9 mouse cellular contexts compared by ENCODE assay signal in the genomic region with DNA sequence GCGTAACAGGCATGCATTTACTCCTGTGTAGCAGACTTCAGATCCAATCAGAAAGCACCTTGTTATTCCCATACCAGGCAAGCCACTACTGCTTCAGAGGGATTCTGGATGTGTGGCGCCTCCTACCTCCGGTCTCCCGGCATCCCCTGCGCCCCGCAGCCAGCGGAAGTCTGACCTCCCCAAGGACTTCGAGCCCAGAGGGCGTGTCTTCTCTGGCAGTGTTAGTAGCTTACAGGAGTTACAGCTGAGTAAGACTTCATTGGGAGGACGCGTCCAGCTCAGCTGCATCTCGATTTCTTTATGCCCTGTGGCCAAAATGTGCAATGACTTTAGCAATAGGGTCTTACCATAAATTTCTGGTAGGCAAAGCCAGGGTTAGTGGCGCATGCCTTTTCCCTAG. TPM values are rescaled to one million over a fixed set of nuclear protein-coding genes. Genes with fewer than 3 reads are reported as not detected.
DNase-seq lines count a peak whose midpoint lies in the region; ATAC-seq and TF ChIP-seq lines count a peak whose summit lies in the region.
"Had no signal": no experiment of that assay in that cellular context is flagged by ENCODE, and none has a peak within 500 bp of the region (broad histone marks: within the 10 kb centered on the region; RNA-seq: fewer than 3 reads in every experiment).

No protein-coding gene starts in this region.

- H3K27ac ChIP-seq in stomach, postnatal 0 days (replicated peaks), result no peak overlapping the region
- H3K27ac ChIP-seq: hindbrain, embryonic 15.5 days; limb, embryonic 15.5 days had no signal

- no peaks in the 10 kb centered on the region for H3K4me1 ChIP-seq in stomach, postnatal 0 days (replicated peaks; ENCODE audit: control insufficient read depth, insufficient read depth)
- H3K4me1 ChIP-seq: hindbrain, embryonic 15.5 days had no signal

- H3K36me3 ChIP-seq in stomach, postnatal 0 days (ENCODE audit: control insufficient read depth, insufficient read depth, low read length), result no peaks in the 10 kb centered on the region
- H3K36me3 ChIP-seq: hindbrain, embryonic 15.5 days; limb, embryonic 15.5 days had no signal

- DNase-seq in lung, adult 18-20 months, result peak; percentile 25 to 36
- no peak for DNase-seq in lung, postnatal 14 days
- DNase-seq in adrenal gland, postnatal 25 days, result peak; percentile 31
- DNase-seq in kidney, postnatal 36 days, result peak; percentile 33 to 61
- peak; percentile 81 for DNase-seq in stomach, postnatal 0 days (ENCODE audit: low spot score)
- DNase-seq in embryo, embryonic 10.5 days (ENCODE audit: low spot score), result no peak
- no peak for DNase-seq in frontal cortex, postnatal 25 days (ENCODE audit: low spot score in 2 of 2)

- no peak overlapping the region for H3K4me2 ChIP-seq in stomach, postnatal 0 days (replicated peaks; ENCODE audit: low read depth)
- H3K4me2 ChIP-seq: hindbrain, embryonic 15.5 days; limb, embryonic 15.5 days had no signal

- TF ChIP-seq EP300 in stomach, postnatal 0 days (optimal IDR thresholded peaks at IDR 0.05), result no peak

- H3K27me3 ChIP-seq in stomach, postnatal 0 days (ENCODE audit: control insufficient read depth, insufficient read depth, low read length), result no peaks in the 10 kb centered on the region
- H3K27me3 ChIP-seq: hindbrain, embryonic 15.5 days; limb, embryonic 15.5 days had no signal

- no peak overlapping the region for H3K9ac ChIP-seq in stomach, postnatal 0 days (ENCODE audit: low read length)
- H3K9ac ChIP-seq: hindbrain, embryonic 15.5 days; limb, embryonic 15.5 days had no signal

- TF ChIP-seq CTCF in stomach, postnatal 0 days (IDR thresholded peaks at IDR 0.05; ENCODE audit: low read depth), result peak; percentile 32; the same call in 1 of the 2 replicates

- peak; percentile 95 for ATAC-seq in stomach, postnatal 0 days (ENCODE audit: low FRiP score, low TSS enrichment)

- H3K4me3 ChIP-seq in stomach, postnatal 0 days (ENCODE audit: low read depth, low read length), result no peak overlapping the region
- H3K4me3 ChIP-seq: hindbrain, embryonic 15.5 days; limb, embryonic 15.5 days had no signal

- WGBS in stomach, postnatal 0 days, result 56% methylated on average over 13 of the region's 13 CpGs

- H3K9me3 ChIP-seq in stomach, postnatal 0 days (ENCODE audit: control insufficient read depth, low read length), result no peaks in the 10 kb centered on the region
- H3K9me3 ChIP-seq: hindbrain, embryonic 15.5 days; limb, embryonic 15.5 days had no signal

RNA-seq across cellular contexts. Expression of a gene that starts 50.3 kb away (rescaled TPM):
- 82.7 and 83.4 TPM in 2 replicates for total RNA-seq in adrenal gland, postnatal 25 days (2021)
- 4.8 and 4.9 TPM in 2 replicates for polyA plus RNA-seq in stomach, postnatal 0 days (2015; fragmentation: Nextera tagmentation; extraction: Ambion mirVana)

Comparison
In these comparisons a context has a peak if more than half of its experiments do, and no peak if none do; other contexts are left out.
1. DNase-seq: peak in lung, adult 18-20 months (2 of 2), adrenal gland, postnatal 25 days (single experiment), kidney, postnatal 36 days (2 of 2) and stomach, postnatal 0 days (single experiment); none in lung, postnatal 14 days (single experiment), embryo, embryonic 10.5 days (single experiment) and frontal cortex, postnatal 25 days (0 of 2).